ENCODE assay signal across 9 mouse cellular contexts in genomic region chr10:96622761-96623632, GRCm38 (mm10). TPM values are rescaled to one million over a fixed set of nuclear protein-coding genes. Genes with fewer than 3 reads are reported as not detected.
DNase-seq lines count a peak whose midpoint lies in the region; ATAC-seq and TF ChIP-seq lines count a peak whose summit lies in the region.
"Had no signal": no experiment of that assay in that cellular context is flagged by ENCODE, and none has a peak within 500 bp of the region (broad histone marks: within the 10 kb centered on the region; RNA-seq: fewer than 3 reads in every experiment).

No protein-coding gene starts in this region.

- H3K4me2 ChIP-seq in intestine, embryonic 14.5 days (ENCODE audit: low read length): peak overlapping the region; percentile 89
- H3K4me2 ChIP-seq in intestine, embryonic 16.5 days (ENCODE audit: low read depth, low read length): no peak overlapping the region
- H3K4me2 ChIP-seq in embryonic facial prominence, embryonic 13.5 days: peak overlapping the region; percentile 82
- H3K4me2 ChIP-seq in midbrain, embryonic 11.5 days: peak overlapping the region; percentile 25

- ATAC-seq in intestine, embryonic 14.5 days (replicated peaks; ENCODE audit: low FRiP score, low TSS enrichment, low read depth): no peak
- no peak for ATAC-seq in intestine, embryonic 16.5 days
- no peak for ATAC-seq in embryonic facial prominence, embryonic 13.5 days (ENCODE audit: insufficient number of reproducible peaks, insufficient read depth, low FRiP score, low TSS enrichment, low read depth)
- ATAC-seq in midbrain, embryonic 11.5 days (ENCODE audit: low FRiP score): no peak
- no peak for ATAC-seq in megakaryocyte, adult 5-6 weeks (ENCODE audit: poor library complexity, severe bottlenecking)

- no peaks in the 10 kb centered on the region for H3K27me3 ChIP-seq in intestine, embryonic 14.5 days (replicated peaks; ENCODE audit: control insufficient read depth, insufficient read depth, low read length)
- H3K27me3 ChIP-seq in intestine, embryonic 16.5 days (replicated peaks; ENCODE audit: control insufficient read depth, insufficient read depth, low read length): no peaks in the 10 kb centered on the region
- no peaks in the 10 kb centered on the region for H3K27me3 ChIP-seq in embryonic facial prominence, embryonic 13.5 days
- no peaks in the 10 kb centered on the region for H3K27me3 ChIP-seq in midbrain, embryonic 11.5 days (ENCODE audit: control insufficient read depth, insufficient read depth, low read length)

- TF ChIP-seq POLR2A in lung, adult 2 months (IDR thresholded peaks at IDR 0.05; ENCODE audit: borderline replicate concordance, extremely low read depth, low read depth, low read length): no peak

- peaks cover 51% of the 10 kb centered on the region for H3K36me3 ChIP-seq in intestine, embryonic 14.5 days (ENCODE audit: control insufficient read depth, insufficient read depth, low read length)
- H3K36me3 ChIP-seq in intestine, embryonic 16.5 days (ENCODE audit: control insufficient read depth, insufficient read depth, low read length): no peaks in the 10 kb centered on the region; the same call in 1 of the 2 replicates
- H3K36me3 ChIP-seq in embryonic facial prominence, embryonic 13.5 days: peaks cover 51% of the 10 kb centered on the region
- H3K36me3 ChIP-seq in midbrain, embryonic 11.5 days (ENCODE audit: control insufficient read depth, insufficient read depth, low read length): peaks cover 6% of the 10 kb centered on the region

- no peaks in the 10 kb centered on the region for H3K9me3 ChIP-seq in intestine, embryonic 14.5 days (ENCODE audit: control insufficient read depth, low read length)
- H3K9me3 ChIP-seq in intestine, embryonic 16.5 days (ENCODE audit: control insufficient read depth, low read length): no peaks in the 10 kb centered on the region
- no peaks in the 10 kb centered on the region for H3K9me3 ChIP-seq in embryonic facial prominence, embryonic 13.5 days
- no peaks in the 10 kb centered on the region for H3K9me3 ChIP-seq in midbrain, embryonic 11.5 days (ENCODE audit: control insufficient read depth, low read length)

- peak overlapping the region; percentile 60; the same call in 1 of the 2 replicates for H3K4me3 ChIP-seq in intestine, embryonic 14.5 days (ENCODE audit: low read depth, low read length)
- no peak overlapping the region for H3K4me3 ChIP-seq in intestine, embryonic 16.5 days (ENCODE audit: low read length)
- peak overlapping the region; percentile 58 for H3K4me3 ChIP-seq in embryonic facial prominence, embryonic 13.5 days
- H3K4me3 ChIP-seq in midbrain, embryonic 11.5 days (ENCODE audit: low read depth, low read length): no peak overlapping the region
- no peak overlapping the region for H3K4me3 ChIP-seq in lung, adult 2 months (replicated peaks; ENCODE audit: extremely low read depth, low read depth, low read length)

- no peak overlapping the region for H3K9ac ChIP-seq in intestine, embryonic 14.5 days (ENCODE audit: low read length)
- H3K9ac ChIP-seq in intestine, embryonic 16.5 days (ENCODE audit: low read depth, low read length): no peak overlapping the region
- no peak overlapping the region for H3K9ac ChIP-seq in embryonic facial prominence, embryonic 13.5 days
- no peak overlapping the region for H3K9ac ChIP-seq in midbrain, embryonic 11.5 days (ENCODE audit: low read length)

- WGBS in intestine, embryonic 14.5 days: 82% methylated on average over 6 of the region's 6 CpGs
- WGBS in intestine, embryonic 16.5 days: 73% methylated on average over 6 of the region's 6 CpGs
- WGBS in embryonic facial prominence, embryonic 13.5 days: 65% methylated on average over 6 of the region's 6 CpGs
- WGBS in midbrain, embryonic 11.5 days: 90% methylated on average over 6 of the region's 6 CpGs
- 66% methylated on average over 6 of the region's 6 CpGs for WGBS in lung, adult 2 months

- H3K27ac ChIP-seq in intestine, embryonic 14.5 days (ENCODE audit: low read depth): no peak overlapping the region
- H3K27ac ChIP-seq in intestine, embryonic 16.5 days (ENCODE audit: low read length): no peak overlapping the region
- no peak overlapping the region for H3K27ac ChIP-seq in embryonic facial prominence, embryonic 13.5 days
- H3K27ac ChIP-seq in midbrain, embryonic 11.5 days (ENCODE audit: low read depth, low read length): no peak overlapping the region

- TF ChIP-seq CTCF in lung, adult 2 months (IDR thresholded peaks at IDR 0.05; ENCODE audit: insufficient read depth, low read length): no peak

- H3K4me1 ChIP-seq in intestine, embryonic 14.5 days (replicated peaks; ENCODE audit: control insufficient read depth, insufficient read depth, low read length): peaks cover 27% of the 10 kb centered on the region
- peaks cover 34% of the 10 kb centered on the region for H3K4me1 ChIP-seq in intestine, embryonic 16.5 days (ENCODE audit: control insufficient read depth, insufficient read depth, low read length)
- H3K4me1 ChIP-seq in embryonic facial prominence, embryonic 13.5 days: peaks cover 34% of the 10 kb centered on the region
- peaks cover 19% of the 10 kb centered on the region for H3K4me1 ChIP-seq in midbrain, embryonic 11.5 days (ENCODE audit: control insufficient read depth, insufficient read depth, low read length)
- peaks cover 25% of the 10 kb centered on the region for H3K4me1 ChIP-seq in lung, adult 2 months (ENCODE audit: control insufficient read depth, insufficient read depth, low read length)

- DNase-seq in intestine, embryonic 14.5 days (ENCODE audit: low spot score): no peak
- DNase-seq in 416B (ENCODE audit: low read depth): peak; percentile 77
- DNase-seq in midbrain, embryonic 11.5 days (ENCODE audit: low spot score, missing footprints): peak; percentile 84
- DNase-seq in layer of hippocampus, postnatal 25 days (ENCODE audit: extremely low spot score in 1 of 2, low spot score in 1 of 2): no peak
- DNase-seq in lung, adult 2 months: no peak
- DNase-seq: thymus, postnatal 4 days had no signal

RNA-seq across cellular contexts. Expression of gene Btg1, which starts 6.2 kb away (rescaled TPM):
- polyA plus RNA-seq in intestine, embryonic 14.5 days (2014; fragmentation: Nextera tagmentation; extraction: Ambion mirVana): 77.8 and 82.6 TPM in 2 replicates
- 43.2 and 43.9 TPM in 2 replicates for polyA plus RNA-seq in intestine, embryonic 16.5 days (2015; fragmentation: Nextera tagmentation; extraction: Ambion mirVana)
- polyA plus RNA-seq in embryonic facial prominence, embryonic 13.5 days (2015; fragmentation: Nextera tagmentation; extraction: Ambion mirVana): 83.5 and 84.5 TPM in 2 replicates
- polyA plus RNA-seq in midbrain, embryonic 11.5 days (2014; fragmentation: Nextera tagmentation; extraction: Ambion mirVana): 44.7 and 47.5 TPM in 2 replicates
- total RNA-seq in megakaryocyte, adult 5-6 weeks (2015): 146 and 153 TPM in 2 replicates
- 157 and 197 TPM in 2 replicates for total RNA-seq in megakaryocyte, adult 5-6 weeks (2017)
- total RNA-seq in layer of hippocampus, postnatal 25 days (2021): 10 to 100 TPM; 40.7 to 49.1 TPM
- 25.0 and 42.9 TPM in 2 replicates for polyA plus RNA-seq in lung, adult 2 months (2012; rRNA removed)

Comparison
In these comparisons a context has a peak if more than half of its experiments do, and no peak if none do; other contexts are left out.
1. H3K4me3 ChIP-seq: peak in intestine, embryonic 14.5 days (single experiment) and embryonic facial prominence, embryonic 13.5 days (single experiment); none in intestine, embryonic 16.5 days (single experiment), midbrain, embryonic 11.5 days (single experiment) and lung, adult 2 months (single experiment).
2. DNase-seq: peak in 416B (single experiment) and midbrain, embryonic 11.5 days (single experiment); none in intestine, embryonic 14.5 days (single experiment), layer of hippocampus, postnatal 25 days (0 of 2) and lung, adult 2 months (single experiment).